Mouse (Mus musculus): Measurements from ENCODE around the gene Supt7l.

Supt7l gene

GRCm38 (mm10) chr5:31492031-31492430 lies 35.6 kb downstream of the Supt7l start:
- DNase-seq (ENCODE audit: extremely low read depth, low read depth) = no peak

- no peak for DNase-seq (ENCODE audit: extremely low read depth, low read depth)
Observed at GRCm38 (mm10) chr5:31489116-31489769, 38.4 kb downstream of the Supt7l start.

DNA sequence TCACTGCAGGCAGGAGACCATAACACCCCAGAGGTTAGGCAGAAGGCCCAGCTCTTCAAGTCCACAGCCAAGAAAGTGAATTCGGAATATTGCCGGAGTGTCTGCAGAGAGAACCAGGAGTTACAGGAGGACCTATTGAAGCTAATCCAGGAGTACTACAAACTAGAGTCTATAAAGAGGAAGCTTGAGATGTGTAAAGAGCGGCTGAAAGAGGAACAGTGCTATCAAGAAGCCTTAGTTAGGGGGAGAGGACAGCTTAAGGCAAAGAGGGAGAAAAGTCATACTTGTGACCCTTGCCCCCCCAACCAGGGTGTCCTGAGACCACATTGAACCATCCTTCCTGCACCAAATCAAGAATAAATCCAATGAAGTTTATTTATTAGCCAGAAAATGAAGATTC lies 39.7 kb downstream of the Supt7l start:
- peak; percentile 41 for DNase-seq (ENCODE audit: extremely low read depth, low read depth)

- DNase-seq (ENCODE audit: extremely low read depth, low read depth) = no peak
Observed at GRCm38 (mm10) chr5:31485440-31485839, 42.2 kb downstream of the Supt7l start, which contains the start of gene 4930548H24Rik. Gene 4930548H24Rik, plus strand, starts transcription at chr5:31485740.

- no peak for DNase-seq (ENCODE audit: extremely low read depth, low read depth)
Observed at GRCm38 (mm10) chr5:31480536-31480935, 47.1 kb downstream of the Supt7l start.

DNA sequence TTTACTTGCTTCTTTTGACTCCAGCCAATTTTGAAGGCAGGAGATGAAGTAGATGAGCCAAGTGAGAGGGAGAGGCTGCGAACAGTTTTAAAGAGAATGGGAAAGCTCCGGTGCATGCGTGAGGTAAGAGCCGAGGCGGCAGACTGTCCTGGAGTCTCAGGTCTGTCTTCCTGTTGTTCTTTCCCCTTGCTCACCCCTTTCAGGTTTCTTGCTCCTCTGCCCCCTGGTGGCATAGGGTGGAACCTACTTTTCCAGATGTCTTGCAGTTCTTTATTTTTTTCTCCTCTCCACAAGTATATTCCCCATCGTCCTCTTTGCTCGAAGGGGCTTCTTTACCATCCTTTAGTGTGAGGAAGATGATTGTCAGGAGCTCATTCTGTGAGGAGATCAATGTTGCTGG lies 57.3 kb downstream of the Supt7l start:
- peak; percentile 36 for DNase-seq (ENCODE audit: extremely low read depth, low read depth)

DNA sequence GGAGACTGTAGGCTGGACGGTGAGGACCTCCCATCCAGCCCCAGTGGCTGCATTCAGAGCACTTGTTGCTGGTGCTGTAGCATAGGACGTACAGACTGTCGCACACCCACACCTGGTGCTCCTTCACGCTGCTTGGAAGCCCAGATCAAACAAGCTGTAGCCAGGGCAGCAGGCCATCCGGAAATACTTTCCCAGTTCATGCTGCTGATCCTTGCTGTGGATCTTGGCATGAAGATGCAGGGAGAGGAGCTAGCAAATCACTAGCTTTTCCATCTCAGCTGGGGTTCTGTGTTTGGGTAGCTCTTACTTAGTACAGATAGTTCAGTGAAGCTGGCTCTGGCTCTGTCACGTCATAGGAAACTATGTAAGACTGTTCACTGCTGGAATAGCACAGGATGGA lies 57.9 kb downstream of the Supt7l start:
- DNase-seq (ENCODE audit: extremely low read depth, low read depth) = no peak

DNA sequence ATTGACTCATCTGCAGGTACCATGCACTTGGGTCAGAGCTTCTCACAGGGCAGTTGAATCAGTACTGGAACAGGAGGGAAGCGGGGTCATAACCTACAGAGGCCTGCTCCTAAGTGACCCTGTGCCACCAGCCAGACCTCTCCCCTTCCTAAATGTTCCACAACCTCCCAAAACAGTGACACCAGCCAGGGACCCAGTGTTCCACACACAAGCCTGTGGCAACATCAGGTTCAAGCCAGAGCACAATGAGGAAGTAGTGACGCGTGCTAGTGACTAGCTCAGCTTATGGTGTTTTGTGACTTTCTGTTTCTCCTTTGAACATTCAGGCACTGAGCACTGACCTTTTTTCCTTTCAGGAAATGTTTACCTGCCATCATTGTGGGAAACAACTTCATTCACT lies 59.8 kb downstream of the Supt7l start:
- peak; percentile 13 for DNase-seq (ENCODE audit: extremely low read depth, low read depth)

All from MEL-GATA-1-ER (cell line).